Mouse (Mus musculus) myocyte (in vitro differentiated cells): Measurements from ENCODE around the gene Astn1. TPM values are rescaled to one million over a fixed set of nuclear protein-coding genes. Genes with fewer than 3 reads are reported as not detected.

Source experiments
- H3K27me3 ChIP-seq: one replicate; pipeline ENCODE4 v1.6.1; 2011; ENCODE audit not compliant: control insufficient read depth, insufficient read depth, insufficient read length
- H3K36me3 ChIP-seq: one replicate; pipeline ENCODE4 v1.6.1; 2011; ENCODE audit not compliant: control insufficient read depth, insufficient read depth
- H3K4me2 ChIP-seq: one replicate; pipeline ENCODE4 v1.6.1; 2011; ENCODE audit warnings: low read depth, control low read depth
- H3K4me3 ChIP-seq: one replicate; pipeline ENCODE4 v1.5.1; 2011; ENCODE audit warnings: mild to moderate bottlenecking, control low read depth, moderate library complexity
- H3K79me2 ChIP-seq: one replicate; pipeline ENCODE4 v1.6.1; 2011; ENCODE audit not compliant: control insufficient read depth, insufficient read depth
- H3ac ChIP-seq: one replicate; pipeline ENCODE4 v1.6.1; 2011; ENCODE audit not compliant: control insufficient read depth, insufficient read length
- CEBPB ChIP-seq: IDR thresholded peaks from 2 replicates; pipeline ENCODE4 v1.6.1; 2011; ENCODE audit warnings: mild to moderate bottlenecking, moderate library complexity; ENCODE audit not compliant: poor library complexity, insufficient read depth, severe bottlenecking
- E2F4 ChIP-seq: IDR thresholded peaks from one replicate; pipeline ENCODE4 v1.6.1; 2011; ENCODE audit warnings: mild to moderate bottlenecking, control low read depth, moderate library complexity; ENCODE audit not compliant: insufficient read depth
- MAX ChIP-seq: IDR thresholded peaks from one replicate; pipeline ENCODE4 v1.6.1; 2011; ENCODE audit warnings: low read depth, mild to moderate bottlenecking, control low read depth
- MYOD1 ChIP-seq, 3 experiments: IDR thresholded peaks; one replicate each; pipeline ENCODE4 v1.6.1; 2011; ENCODE audit warnings: control low read depth in 2 of 3, low read depth in 2 of 3, mild to moderate bottlenecking in 2 of 3, moderate library complexity in 1 of 3; ENCODE audit not compliant: insufficient read length in 2 of 3, control insufficient read depth in 1 of 3
- MYOG ChIP-seq, 3 experiments: IDR thresholded peaks; one replicate each; pipeline ENCODE4 v1.6.1; 2011; ENCODE audit warnings: control low read depth in 2 of 3, low read depth in 2 of 3, mild to moderate bottlenecking in 2 of 3; ENCODE audit not compliant: insufficient read length in 2 of 3, control insufficient read depth in 1 of 3, insufficient read depth in 1 of 3
- POLR2A ChIP-seq: IDR thresholded peaks from one replicate; pipeline ENCODE4 v1.6.1; 2011; ENCODE audit warnings: low read depth, mild to moderate bottlenecking, control low read depth, moderate library complexity; ENCODE audit not compliant: insufficient read length
- POLR2AphosphoS2 ChIP-seq: IDR thresholded peaks from one replicate; pipeline ENCODE4 v1.6.1; 2011; ENCODE audit warnings: low read depth, control low read depth; ENCODE audit not compliant: insufficient read length
- REST ChIP-seq: IDR thresholded peaks from one replicate; pipeline ENCODE4 v1.6.1; 2011; ENCODE audit warnings: mild to moderate bottlenecking, control low read depth, moderate library complexity; ENCODE audit not compliant: insufficient read depth, insufficient read length
- SRF ChIP-seq: IDR thresholded peaks from one replicate; pipeline ENCODE4 v1.6.1; 2011; ENCODE audit warnings: low read depth; ENCODE audit not compliant: control insufficient read depth, insufficient read length
- TCF12 ChIP-seq: IDR thresholded peaks from one replicate; pipeline ENCODE4 v1.6.1; 2011; ENCODE audit warnings: mild to moderate bottlenecking, control low read depth; ENCODE audit not compliant: poor library complexity, insufficient read depth, severe bottlenecking
- TCF3 ChIP-seq: IDR thresholded peaks from one replicate; pipeline ENCODE4 v1.6.1; 2011; ENCODE audit warnings: low read depth, control low read depth; ENCODE audit not compliant: insufficient read length
- USF1 ChIP-seq: IDR thresholded peaks from one replicate; pipeline ENCODE4 v1.6.1; 2011; ENCODE audit warnings: low read depth, mild to moderate bottlenecking, control low read depth, moderate library complexity
- polyA plus RNA-seq: library from polyadenylated mRNA; unstranded; fragments of >200 nt; fragmentation: generic; extraction: Trizol; gene quantifications from one replicate; pipeline ENCODE4 v1.2.1, GENCODE M21; 2012; ENCODE audit warnings: missing spikeins

Astn1 gene
- polyA plus RNA-seq, 1 experiment = not detected

GRCm38 (mm10) chr1:158536195-158536594 lies 174.1 kb downstream of the Astn1 start:
- Histone ChIP-seq H3K27me3 (no peaks in the 10 kb centered on the region), H3K4me2 (no peak overlapping the region), H3K4me3 (no peak overlapping the region), H3ac (no peak overlapping the region), H3K36me3 (no peaks in the 10 kb centered on the region), H3K79me2 (no peaks in the 10 kb centered on the region)
- TF ChIP-seq REST = no peak
- TF ChIP-seq USF1 = no peak
- TF ChIP-seq MAX = no peak

GRCm38 (mm10) chr1:158536867-158537266 lies 174.8 kb downstream of the Astn1 start:
- Histone ChIP-seq H3K4me3 (no peak overlapping the region), H3K4me2 (no peak overlapping the region), H3K36me3 (no peaks in the 10 kb centered on the region), H3K79me2 (no peaks in the 10 kb centered on the region), H3ac (no peak overlapping the region), H3K27me3 (no peaks in the 10 kb centered on the region)
- TF ChIP-seq SRF = no peak
- TF ChIP-seq E2F4 = no peak
- TF ChIP-seq TCF12 = no peak
- no peak for TF ChIP-seq MYOD1 (IDR thresholded peaks at IDR 0.05; ENCODE audit: control insufficient read depth in 1 of 3, insufficient read length in 2 of 3, low read depth in 2 of 3)
- no peak for TF ChIP-seq MYOG (IDR thresholded peaks at IDR 0.05; ENCODE audit: control insufficient read depth in 1 of 3, insufficient read depth in 1 of 3, insufficient read length in 2 of 3, low read depth in 2 of 3)
- TF ChIP-seq TCF3 = no peak
- TF ChIP-seq POLR2AphosphoS2 = no peak
- TF ChIP-seq MAX = no peak
- no peak for TF ChIP-seq POLR2A
- no peak for TF ChIP-seq REST
- TF ChIP-seq CEBPB = no peak
- TF ChIP-seq USF1 = no peak

- Histone ChIP-seq H3K36me3 (no peaks in the 10 kb centered on the region), H3K27me3 (no peaks in the 10 kb centered on the region)
- TF ChIP-seq TCF12 (no peak), MYOG (IDR thresholded peaks at IDR 0.05; ENCODE audit: control insufficient read depth in 1 of 3, insufficient read depth in 1 of 3, insufficient read length in 2 of 3, low read depth in 2 of 3) (no peak), POLR2A (no peak), TCF3 (no peak), SRF (no peak), POLR2AphosphoS2 (no peak), REST (no peak), CEBPB (no peak), MAX (no peak), MYOD1 (IDR thresholded peaks at IDR 0.05; ENCODE audit: control insufficient read depth in 1 of 3, insufficient read length in 2 of 3, low read depth in 2 of 3) (no peak), USF1 (no peak), E2F4 (no peak)
Measured at GRCm38 (mm10) chr1:158545095-158545494, 183.0 kb downstream of the Astn1 start.

GRCm38 (mm10) chr1:158546513-158546912 lies 184.4 kb downstream of the Astn1 start:
- Histone ChIP-seq H3K27me3 (no peaks in the 10 kb centered on the region), H3K4me3 (no peak overlapping the region), H3K36me3 (no peaks in the 10 kb centered on the region), H3K4me2 (no peak overlapping the region), H3K79me2 (no peaks in the 10 kb centered on the region), H3ac (no peak overlapping the region)
- no peak for TF ChIP-seq SRF
- no peak for TF ChIP-seq POLR2A
- no peak for TF ChIP-seq USF1
- TF ChIP-seq REST = no peak
- no peak for TF ChIP-seq MAX
- TF ChIP-seq TCF12 = no peak
- TF ChIP-seq MYOD1 (IDR thresholded peaks at IDR 0.05; ENCODE audit: control insufficient read depth in 1 of 3, insufficient read length in 2 of 3, low read depth in 2 of 3) = no peak
- TF ChIP-seq POLR2AphosphoS2 = no peak
- TF ChIP-seq E2F4 = no peak
- TF ChIP-seq MYOG (IDR thresholded peaks at IDR 0.05; ENCODE audit: control insufficient read depth in 1 of 3, insufficient read depth in 1 of 3, insufficient read length in 2 of 3, low read depth in 2 of 3) = no peak
- no peak for TF ChIP-seq TCF3
- TF ChIP-seq CEBPB = no peak

More at GRCm38 (mm10) chr1:158545095-158545494, 183.0 kb downstream of the Astn1 start:
- H3ac ChIP-seq = no peak overlapping the region
- H3K4me3 ChIP-seq = no peak overlapping the region
- H3K79me2 ChIP-seq = no peaks in the 10 kb centered on the region
- H3K4me2 ChIP-seq = no peak overlapping the region

- no peak overlapping the region for H3ac ChIP-seq
- H3K36me3 ChIP-seq = no peaks in the 10 kb centered on the region
- no peak for TF ChIP-seq CEBPB
- no peak for TF ChIP-seq POLR2A
- no peak for TF ChIP-seq SRF
- TF ChIP-seq TCF3 = no peak
- TF ChIP-seq MYOD1 (IDR thresholded peaks at IDR 0.05; ENCODE audit: control insufficient read depth in 1 of 3, insufficient read length in 2 of 3, low read depth in 2 of 3) = no peak
- no peak for TF ChIP-seq POLR2AphosphoS2
- no peak for TF ChIP-seq REST
- TF ChIP-seq MAX = no peak
- no peak for TF ChIP-seq TCF12
- no peak for TF ChIP-seq E2F4
- no peaks in the 10 kb centered on the region for H3K27me3 ChIP-seq
- no peaks in the 10 kb centered on the region for H3K79me2 ChIP-seq
- no peak overlapping the region for H3K4me3 ChIP-seq
- H3K4me2 ChIP-seq = no peak overlapping the region
Measured at GRCm38 (mm10) chr1:158547592-158548211, 185.6 kb downstream of the Astn1 start.
